Mouse (Mus musculus) E14TG2a.4 (cell line): ENCODE results near the gene Arl4d.

Experiments used
- H3K27me3 ChIP-seq: 2 replicates; pipeline ENCODE4 v1.6.1; 2014; ENCODE audit warnings: low read length, control low read depth; ENCODE audit not compliant: insufficient read depth
- H3K36me3 ChIP-seq: 2 replicates; pipeline ENCODE4 v1.6.1; 2014; ENCODE audit warnings: low read length, control low read depth; ENCODE audit not compliant: insufficient read depth
- H3K4me1 ChIP-seq: replicated peaks from 2 replicates; pipeline ENCODE4 v1.6.1; 2014; ENCODE audit warnings: low read depth, low read length, control low read depth
- H3K4me3 ChIP-seq: replicated peaks from 2 replicates; pipeline ENCODE4 v1.5.1; 2014; ENCODE audit warnings: mild to moderate bottlenecking, low read length
- H3K9me3 ChIP-seq: 2 replicates; pipeline ENCODE4 v1.6.1; 2014; ENCODE audit warnings: low read length, control low read depth
- CTCF ChIP-seq: conservative IDR thresholded peaks from 2 replicates; pipeline ENCODE4 v1.5.1; 2014; ENCODE audit warnings: low read length
- NANOG ChIP-seq: IDR thresholded peaks from 2 replicates; pipeline ENCODE4 v1.6.1; 2014; ENCODE audit warnings: borderline replicate concordance, low read length, mixed read lengths
- POU5F1 ChIP-seq: IDR thresholded peaks from 2 replicates; pipeline ENCODE4 v1.6.1; 2014; ENCODE audit warnings: low read length, borderline replicate concordance

Arl4d gene

GRCm38 (mm10) chr11:101675349-101675748 is 10.0 kb downstream of the Arl4d start:
- Histone ChIP-seq H3K27me3 (no peaks in the 10 kb centered on the region), H3K4me3 (no peak overlapping the region), H3K4me1 (peaks cover 71% of the 10 kb centered on the region), H3K36me3 (no peaks in the 10 kb centered on the region), H3K9me3 (no peaks in the 10 kb centered on the region)
- TF ChIP-seq CTCF (no peak), POU5F1 (no peak), NANOG (no peak)

- Histone ChIP-seq H3K4me3 (no peak overlapping the region), H3K36me3 (no peaks in the 10 kb centered on the region), H3K27me3 (no peaks in the 10 kb centered on the region), H3K9me3 (no peaks in the 10 kb centered on the region), H3K4me1 (peaks cover 82% of the 10 kb centered on the region)
- TF ChIP-seq POU5F1 (no peak), NANOG (no peak)
Observed at GRCm38 (mm10) chr11:101677655-101678054, 12.3 kb downstream of the Arl4d start.

GRCm38 (mm10) chr11:101678770-101679169 is 13.4 kb downstream of the Arl4d start:
- no peak overlapping the region for H3K4me3 ChIP-seq
- H3K9me3 ChIP-seq, result no peaks in the 10 kb centered on the region
- TF ChIP-seq CTCF (no peak), NANOG (no peak), POU5F1 (no peak)
- peaks cover 82% of the 10 kb centered on the region for H3K4me1 ChIP-seq
- no peaks in the 10 kb centered on the region for H3K27me3 ChIP-seq
- H3K36me3 ChIP-seq, result no peaks in the 10 kb centered on the region

GRCm38 (mm10) chr11:101679907-101680306 is 14.6 kb downstream of the Arl4d start:
- Histone ChIP-seq H3K4me3 (no peak overlapping the region), H3K27me3 (no peaks in the 10 kb centered on the region), H3K4me1 (peaks cover 83% of the 10 kb centered on the region), H3K36me3 (no peaks in the 10 kb centered on the region), H3K9me3 (no peaks in the 10 kb centered on the region)
- TF ChIP-seq NANOG (no peak), CTCF (no peak), POU5F1 (no peak)

- peak overlapping the region; percentile 27 for H3K4me3 ChIP-seq
- no peaks in the 10 kb centered on the region for H3K27me3 ChIP-seq
- no peaks in the 10 kb centered on the region for H3K9me3 ChIP-seq
- peaks cover 81% of the 10 kb centered on the region for H3K4me1 ChIP-seq
- H3K36me3 ChIP-seq, result no peaks in the 10 kb centered on the region
- TF ChIP-seq POU5F1 (no peak), CTCF (no peak), NANOG (no peak)
Observed at GRCm38 (mm10) chr11:101680634-101681325, 15.4 kb downstream of the Arl4d start.

DNA sequence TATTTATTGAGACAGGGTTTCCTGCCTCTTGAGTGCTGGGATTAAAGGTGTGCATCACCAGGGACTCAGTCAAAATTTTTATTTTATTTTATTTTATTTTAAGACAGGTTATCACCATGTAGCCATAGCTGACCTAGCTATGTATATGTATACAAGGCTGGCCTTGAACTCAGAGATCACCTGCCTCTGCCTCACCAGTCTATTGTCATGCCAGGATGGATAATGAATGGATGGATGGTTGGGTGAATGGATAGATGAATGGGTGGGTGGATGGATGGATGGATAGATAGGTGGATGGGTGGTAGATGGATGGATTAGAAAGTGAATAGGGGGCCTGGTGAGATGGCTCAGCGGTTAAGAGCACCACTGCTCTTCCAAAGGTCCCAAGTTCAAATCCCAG is 16.6 kb downstream of the Arl4d start:
- H3K27me3 ChIP-seq, result no peaks in the 10 kb centered on the region
- peaks cover 78% of the 10 kb centered on the region for H3K4me1 ChIP-seq
- no peaks in the 10 kb centered on the region for H3K9me3 ChIP-seq
- TF ChIP-seq POU5F1, result peak; percentile 89
- TF ChIP-seq CTCF, result no peak
- peak; percentile 99 for TF ChIP-seq NANOG
- no peaks in the 10 kb centered on the region for H3K36me3 ChIP-seq
- H3K4me3 ChIP-seq, result 0 out of 2 replicates have a peak overlapping the region, but pooled peaks have one; percentile 27

DNA sequence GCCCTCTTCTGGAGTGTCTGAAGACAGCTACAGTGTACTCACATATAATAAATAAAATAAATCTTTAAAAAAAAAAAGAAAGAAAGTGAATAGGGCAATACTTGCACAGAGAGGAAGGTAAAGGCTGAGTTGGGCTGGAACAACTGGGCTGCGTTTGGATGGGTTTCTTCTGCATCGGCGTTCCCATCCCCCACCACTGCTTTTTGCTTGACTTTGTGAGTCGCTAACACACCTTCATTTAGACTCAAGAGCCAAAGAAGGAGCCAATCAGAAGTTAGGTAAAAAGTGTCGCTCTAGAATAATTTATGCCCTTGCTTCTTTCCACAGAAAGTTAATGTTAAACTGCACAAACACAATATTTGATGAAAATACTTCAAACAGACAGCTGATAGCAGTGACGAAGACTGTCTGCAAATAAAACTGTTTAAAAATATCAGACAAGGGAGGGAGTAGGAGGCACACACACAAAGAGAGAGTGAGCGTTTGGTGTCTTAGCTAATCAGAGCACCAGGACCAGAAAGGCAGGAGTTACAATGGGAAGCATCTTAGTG is 17.1 kb downstream of the Arl4d start:
- Histone ChIP-seq H3K4me1 (peaks cover 78% of the 10 kb centered on the region), H3K36me3 (no peaks in the 10 kb centered on the region), H3K9me3 (no peaks in the 10 kb centered on the region), H3K4me3 (no peak overlapping the region), H3K27me3 (no peaks in the 10 kb centered on the region)
- TF ChIP-seq POU5F1 (no peak), CTCF (no peak), NANOG (no peak)

DNA sequence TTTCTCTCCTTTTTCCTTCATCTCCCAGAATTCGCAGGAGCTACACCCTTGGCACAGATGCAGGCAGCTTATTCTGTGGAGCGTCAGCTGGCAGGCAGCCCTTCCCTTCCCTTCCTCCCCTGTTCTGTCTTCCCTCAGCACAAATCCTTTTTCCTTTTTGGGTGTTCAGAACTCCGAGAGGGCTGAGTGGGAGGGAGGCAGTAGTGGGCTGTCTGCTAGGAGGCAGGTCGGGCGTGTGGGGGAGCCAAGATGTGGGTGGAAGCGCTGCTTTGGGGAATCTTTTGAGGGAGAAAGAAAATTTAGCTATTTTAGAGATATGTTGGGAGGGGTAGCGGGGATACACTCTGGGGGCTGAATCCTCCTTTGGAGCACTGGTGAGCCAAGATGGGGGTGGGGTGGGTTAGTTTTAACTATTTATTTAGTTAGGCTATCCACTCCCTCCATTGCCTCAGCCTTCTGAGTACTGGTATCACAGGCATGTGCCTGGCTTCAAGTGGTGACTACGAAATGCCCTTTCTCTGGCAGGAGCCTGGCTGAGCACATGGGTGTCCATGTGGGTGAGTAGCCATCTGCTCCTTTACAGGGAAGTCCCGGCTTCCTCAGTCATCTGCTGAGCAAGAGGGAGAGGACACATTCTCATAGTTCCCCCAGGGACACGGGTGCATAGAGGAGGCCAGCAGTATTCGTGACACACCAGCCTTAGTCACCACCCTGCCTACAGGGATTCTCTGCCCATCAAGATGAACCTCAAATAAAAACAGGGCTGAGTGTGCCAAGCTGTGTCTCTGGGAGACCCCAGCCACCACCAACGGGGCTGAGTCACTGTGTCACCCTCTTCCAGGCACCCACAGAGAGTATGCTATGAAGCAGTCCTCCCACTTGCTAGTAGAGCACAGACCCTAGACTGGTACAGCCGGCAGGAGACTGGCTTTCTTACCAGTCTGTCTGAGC is 22.3 kb downstream of the Arl4d start:
- Histone ChIP-seq H3K4me1 (peaks cover 70% of the 10 kb centered on the region), H3K9me3 (no peaks in the 10 kb centered on the region), H3K27me3 (peaks cover 11% of the 10 kb centered on the region), H3K4me3 (no peak overlapping the region), H3K36me3 (no peaks in the 10 kb centered on the region)
- TF ChIP-seq CTCF (no peak), NANOG (no peak)
